Mouse (Mus musculus) heart, embryonic 14.5 days (tissue): ENCODE results near the gene Il18bp. TPM values are rescaled to one million over a fixed set of nuclear protein-coding genes. Genes with fewer than 3 reads are reported as not detected.

Experiments used
- ATAC-seq: fragments of 200-750 bp; cut with Nextera tagmentation; 2 replicates; pipeline ENCODE4 v1.8.0; 2017; ENCODE audit warnings: low read depth, moderate TSS enrichment; ENCODE audit not compliant: insufficient number of reproducible peaks, insufficient read depth, low FRiP score
- H3K27ac ChIP-seq, 2 experiments: fragments of 200-500 bp in 1 of 2; fragments of 300-500 bp in 1 of 2; sonication (generic) in 1 of 2; replicated peaks in 1 of 2; 2 replicates each; pipeline ENCODE4 v1.5.1; 2012 to 2014; ENCODE audit warnings: low read depth in 2 of 2, low read length in 2 of 2, control low read depth in 1 of 2, mild to moderate bottlenecking in 1 of 2, mixed read lengths in 1 of 2; ENCODE audit not compliant: control insufficient read depth in 1 of 2, insufficient read depth in 1 of 2
- H3K27me3 ChIP-seq: fragments of 300-500 bp; sonication (generic); 2 replicates; pipeline ENCODE4 v1.6.1; 2014; ENCODE audit warnings: mild to moderate bottlenecking, low read length, control low read depth; ENCODE audit not compliant: control insufficient read depth, insufficient read depth
- H3K36me3 ChIP-seq: fragments of 300-500 bp; sonication (generic); 2 replicates; pipeline ENCODE4 v1.6.1; 2014; ENCODE audit warnings: mild to moderate bottlenecking, control low read depth, low read length, mixed read lengths; ENCODE audit not compliant: control insufficient read depth, insufficient read depth
- H3K4me1 ChIP-seq, 2 experiments: fragments of 200-500 bp in 1 of 2; fragments of 300-500 bp in 1 of 2; sonication (generic) in 1 of 2; 2 replicates each; pipeline ENCODE4 v1.6.1; 2012 to 2014; ENCODE audit warnings: low read length in 2 of 2, control low read depth in 1 of 2, mixed read lengths in 1 of 2; ENCODE audit not compliant: control insufficient read depth in 2 of 2, insufficient read depth in 2 of 2
- H3K4me2 ChIP-seq: fragments of 300-500 bp; sonication (generic); 2 replicates; pipeline ENCODE4 v1.6.1; 2014; ENCODE audit warnings: mild to moderate bottlenecking, low read length
- H3K4me3 ChIP-seq, 2 experiments: fragments of 200-500 bp in 1 of 2; fragments of 300-500 bp in 1 of 2; sonication (generic) in 1 of 2; 2 replicates each; pipeline ENCODE4 v1.5.1; 2012 to 2014; ENCODE audit warnings: low read length in 2 of 2, mild to moderate bottlenecking in 2 of 2, control low read depth in 1 of 2, low read depth in 1 of 2, moderate library complexity in 1 of 2; ENCODE audit not compliant: control insufficient read depth in 1 of 2, insufficient read depth in 1 of 2
- H3K9ac ChIP-seq: fragments of 300-500 bp; sonication (generic); 2 replicates; pipeline ENCODE4 v1.6.1; 2014; ENCODE audit warnings: mild to moderate bottlenecking, low read length
- H3K9me3 ChIP-seq: fragments of 300-500 bp; sonication (generic); 2 replicates; pipeline ENCODE4 v1.6.1; 2016; ENCODE audit warnings: low read length, control low read depth; ENCODE audit not compliant: control insufficient read depth
- whole genome bisulfite sequencing: fragments of 180-500 bp; shearing (Covaris S2); extraction: QIAGEN DNeasy Blood & Tissue Kit; methylation state at CpG from one replicate; pipeline ENCODE4 v1.1.7; 2014; 5-methylcytosine and 5-hydroxymethylcytosine counted together
- polyA plus RNA-seq: library from polyadenylated mRNA; unstranded; fragments of >200 nt; fragmentation: Nextera tagmentation; extraction: Ambion mirVana; gene quantifications from 2 replicates; pipeline ENCODE4 v1.2.1, GENCODE M21; 2014

Il18bp gene
- polyA plus RNA-seq, 1 experiment from 2014 or later: 2.1 TPM

DNA sequence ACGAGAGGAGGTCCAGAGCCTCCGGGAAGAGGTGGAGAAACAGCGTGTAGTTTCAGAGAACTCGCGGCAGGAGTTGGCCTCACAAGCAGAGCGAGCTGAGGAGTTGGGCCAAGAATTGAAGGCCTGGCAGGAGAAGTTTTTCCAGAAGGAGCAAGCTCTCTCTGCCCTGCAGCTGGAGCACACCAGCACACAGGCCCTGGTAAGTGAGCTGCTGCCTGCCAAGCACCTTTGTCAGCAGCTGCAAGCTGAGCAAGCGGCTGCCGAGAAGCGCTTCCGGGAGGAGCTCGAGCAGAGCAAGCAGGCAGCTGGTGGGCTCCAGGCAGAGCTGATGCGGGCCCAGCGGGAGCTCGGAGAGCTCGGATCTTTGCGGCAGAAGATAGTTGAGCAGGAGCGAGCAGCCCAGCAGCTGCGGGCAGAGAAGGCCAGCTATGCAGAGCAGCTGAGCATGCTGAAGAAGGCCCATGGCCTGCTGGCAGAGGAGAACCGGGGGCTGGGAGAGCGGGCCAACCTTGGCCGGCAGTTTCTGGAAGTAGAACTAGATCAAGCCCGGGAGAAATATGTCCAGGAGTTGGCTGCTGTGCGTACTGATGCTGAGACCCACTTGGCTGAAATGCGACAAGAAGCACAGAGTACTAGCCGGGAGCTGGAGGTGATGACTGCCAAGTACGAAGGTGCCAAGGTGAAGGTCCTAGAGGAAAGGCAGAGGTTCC, 17.4 kb downstream of the Il18bp start:
- H3K27me3 ChIP-seq: no peaks in the 10 kb centered on the region
- H3K9ac ChIP-seq: no peak overlapping the region
- peaks cover 99% of the 10 kb centered on the region for H3K36me3 ChIP-seq
- ATAC-seq: no peak
- no peaks in the 10 kb centered on the region for H3K4me1 ChIP-seq
- H3K9me3 ChIP-seq: no peaks in the 10 kb centered on the region
- no peak overlapping the region for H3K4me2 ChIP-seq
- H3K4me3 ChIP-seq: no peak overlapping the region
- no peak overlapping the region for H3K27ac ChIP-seq
- 86% methylated on average over 26 of the region's 26 CpGs for WGBS

GRCm38 (mm10) chr7:102000296-102000695, 18.2 kb downstream of the Il18bp start:
- WGBS: 91% methylated on average over 8 of the region's 8 CpGs
- no peak for ATAC-seq
- no peak overlapping the region for H3K4me2 ChIP-seq
- H3K4me3 ChIP-seq: no peak overlapping the region
- H3K4me1 ChIP-seq: no peaks in the 10 kb centered on the region
- H3K9ac ChIP-seq: no peak overlapping the region
- H3K36me3 ChIP-seq: peaks cover 99% of the 10 kb centered on the region
- no peak overlapping the region for H3K27ac ChIP-seq
- no peaks in the 10 kb centered on the region for H3K27me3 ChIP-seq
- no peaks in the 10 kb centered on the region for H3K9me3 ChIP-seq

DNA sequence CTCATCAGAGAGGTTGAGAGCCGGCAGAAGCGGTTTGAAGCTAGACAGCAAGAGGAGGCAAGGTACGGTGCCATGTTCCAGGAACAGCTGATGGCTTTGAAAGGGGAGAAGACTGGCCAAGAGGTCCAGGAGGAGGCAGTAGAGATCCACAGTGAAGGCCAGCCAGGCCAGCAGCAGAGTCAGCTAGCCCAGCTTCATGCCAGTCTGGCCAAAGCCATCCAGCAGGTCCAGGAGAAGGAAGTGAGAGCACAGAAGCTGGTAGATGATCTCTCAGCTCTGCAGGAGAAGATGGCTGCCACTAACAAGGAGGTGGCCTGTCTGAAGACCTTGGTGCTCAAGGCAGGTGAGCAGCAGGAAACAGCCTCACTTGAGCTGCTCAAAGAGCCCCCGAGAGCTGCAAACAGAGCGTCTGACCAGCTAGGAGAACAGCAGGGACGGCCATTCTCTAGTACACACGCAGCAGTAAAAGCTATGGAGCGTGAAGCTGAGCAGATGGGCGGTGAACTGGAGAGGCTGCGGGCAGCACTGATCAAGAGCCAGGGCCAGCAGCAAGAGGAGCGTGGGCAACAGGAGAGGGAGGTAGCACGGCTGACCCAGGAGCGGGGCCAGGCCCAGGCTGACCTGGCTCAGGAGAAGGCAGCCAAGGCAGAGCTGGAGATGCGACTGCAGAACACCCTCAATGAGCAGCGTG, 18.9 kb downstream of the Il18bp start:
- H3K4me1 ChIP-seq: no peaks in the 10 kb centered on the region
- no peak overlapping the region for H3K27ac ChIP-seq
- WGBS: 94% methylated on average over 15 of the region's 15 CpGs
- H3K4me3 ChIP-seq: no peak overlapping the region
- no peak overlapping the region for H3K9ac ChIP-seq
- ATAC-seq: no peak
- H3K36me3 ChIP-seq: peaks cover 99% of the 10 kb centered on the region
- no peaks in the 10 kb centered on the region for H3K9me3 ChIP-seq
- H3K27me3 ChIP-seq: no peaks in the 10 kb centered on the region
- H3K4me2 ChIP-seq: no peak overlapping the region

DNA sequence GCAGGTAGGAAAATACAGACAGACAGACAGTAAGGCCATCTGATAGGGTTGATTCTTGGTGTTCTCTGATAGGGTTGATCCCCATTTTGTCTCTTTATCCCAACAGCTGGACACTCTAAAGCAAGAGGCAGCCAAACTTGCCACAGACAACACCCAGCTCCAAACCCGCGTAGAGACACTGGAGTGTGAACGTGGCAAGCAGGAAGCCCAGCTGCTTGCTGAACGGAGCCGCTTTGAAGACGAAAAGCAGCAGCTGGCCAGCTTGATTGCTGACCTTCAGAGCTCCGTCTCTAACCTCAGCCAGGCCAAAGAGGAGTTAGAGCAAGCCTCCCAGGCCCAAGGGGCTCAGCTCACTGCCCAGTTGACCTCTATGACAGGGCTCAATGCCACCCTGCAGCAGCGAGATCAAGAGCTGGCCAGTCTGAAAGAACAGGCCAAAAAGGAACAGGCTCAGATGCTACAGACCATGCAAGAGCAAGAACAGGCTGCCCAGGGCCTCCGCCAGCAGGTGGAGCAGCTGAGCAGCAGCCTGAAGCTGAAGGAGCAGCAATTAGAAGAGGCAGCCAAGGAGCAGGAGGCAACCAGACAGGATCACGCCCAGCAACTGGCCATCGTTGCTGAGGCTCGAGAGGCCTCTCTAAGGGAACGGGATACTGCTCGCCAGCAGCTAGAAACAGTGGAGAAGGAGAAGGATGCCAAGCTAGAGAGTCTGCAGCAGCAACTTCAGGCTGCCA, 20.1 kb downstream of the Il18bp start:
- Histone ChIP-seq H3K4me1 (no peaks in the 10 kb centered on the region), H3K27me3 (no peaks in the 10 kb centered on the region), H3K9ac (no peak overlapping the region), H3K4me3 (no peak overlapping the region), H3K4me2 (no peak overlapping the region), H3K9me3 (no peaks in the 10 kb centered on the region), H3K36me3 (peaks cover 100% of the 10 kb centered on the region), H3K27ac (peak overlapping the region in 1 of 2 experiments; percentile 55; a peak in 2 of 4 replicates)
- ATAC-seq: no peak
- 50% methylated on average over 14 of the region's 14 CpGs for WGBS

DNA sequence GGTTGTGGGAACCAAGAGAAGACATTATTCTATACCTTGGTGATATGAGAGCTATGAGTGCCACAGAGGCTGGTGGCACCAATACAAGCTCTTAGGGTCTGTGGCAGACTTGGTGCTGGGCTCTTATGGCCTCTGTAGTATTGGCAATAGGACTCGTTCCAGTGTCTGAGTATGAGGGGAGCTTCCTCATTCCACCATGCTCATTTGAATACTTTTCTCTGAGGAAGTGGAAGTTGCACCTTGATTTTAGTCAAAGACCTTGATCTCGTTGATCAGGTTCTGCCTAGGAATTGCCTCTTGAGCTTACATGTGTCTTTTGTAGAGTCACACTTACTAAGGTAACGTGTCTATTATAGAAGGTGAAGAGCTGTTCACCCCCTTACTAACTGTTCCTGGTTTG, 24.2 kb downstream of the Il18bp start:
- no peaks in the 10 kb centered on the region for H3K4me1 ChIP-seq
- no peak overlapping the region for H3K27ac ChIP-seq
- no peak for ATAC-seq
- H3K4me3 ChIP-seq: no peak overlapping the region
- no peak overlapping the region for H3K4me2 ChIP-seq
- WGBS: 87% methylated on average over 3 of the region's 3 CpGs
- H3K9me3 ChIP-seq: no peaks in the 10 kb centered on the region
- no peaks in the 10 kb centered on the region for H3K27me3 ChIP-seq
- no peak overlapping the region for H3K9ac ChIP-seq
- H3K36me3 ChIP-seq: peaks cover 100% of the 10 kb centered on the region

- no peak overlapping the region for H3K4me2 ChIP-seq
- no peaks in the 10 kb centered on the region for H3K27me3 ChIP-seq
- ATAC-seq: no peak
- 91% methylated on average over 3 of the region's 3 CpGs for WGBS
- no peaks in the 10 kb centered on the region for H3K4me1 ChIP-seq
- no peak overlapping the region for H3K27ac ChIP-seq
- no peak overlapping the region for H3K4me3 ChIP-seq
- no peaks in the 10 kb centered on the region for H3K9me3 ChIP-seq
- H3K9ac ChIP-seq: no peak overlapping the region
- peaks cover 82% of the 10 kb centered on the region for H3K36me3 ChIP-seq
These were observed 33.4 kb downstream of the Il18bp start for GRCm38 (mm10) chr7:101985081-101985480.

- no peak overlapping the region for H3K4me3 ChIP-seq
- ATAC-seq: peak; percentile 31; the same call in 1 of the 2 replicates
These were observed 35.8 kb downstream of the Il18bp start for GRCm38 (mm10) chr7:101982735-101983134.

More at GRCm38 (mm10) chr7:101982735-101983134, 35.8 kb downstream of the Il18bp start:
- Histone ChIP-seq H3K27me3 (no peaks in the 10 kb centered on the region), H3K4me1 (no peaks in the 10 kb centered on the region), H3K9me3 (no peaks in the 10 kb centered on the region), H3K36me3 (peaks cover 67% of the 10 kb centered on the region), H3K9ac (no peak overlapping the region), H3K4me2 (no peak overlapping the region), H3K27ac (no peak overlapping the region)
- 89% methylated on average over 1 of the region's 1 CpGs for WGBS
